Mouse (Mus musculus) heart, embryonic 12.5 days (tissue): ENCODE data around the gene Rnase2b. TPM values are rescaled to one million over a fixed set of nuclear protein-coding genes. Genes with fewer than 3 reads are reported as not detected.
A peak's percentile ranks its signal among the peaks of the same experiment; 100 is the strongest.

ENCODE experiments used
- ATAC-seq: fragments of 200-750 bp; cut with Nextera tagmentation; 2 replicates; pipeline ENCODE4 v1.8.0; 2017; ENCODE audit warnings: moderate TSS enrichment, moderate library complexity; ENCODE audit not compliant: insufficient number of reproducible peaks, low FRiP score
- H3K27ac ChIP-seq: fragments of 300-500 bp; sonication (generic); 2 replicates; pipeline ENCODE4 v1.5.1; 2016; ENCODE audit warnings: mild to moderate bottlenecking, moderate library complexity; ENCODE audit not compliant: poor library complexity, severe bottlenecking
- H3K27me3 ChIP-seq: fragments of 300-500 bp; sonication (generic); replicated peaks from 2 replicates; pipeline ENCODE4 v1.6.1; 2016; ENCODE audit warnings: mild to moderate bottlenecking, moderate library complexity
- H3K36me3 ChIP-seq: fragments of 300-500 bp; sonication (generic); 2 replicates; pipeline ENCODE4 v1.6.1; 2016; ENCODE audit warnings: mild to moderate bottlenecking, moderate library complexity
- H3K4me1 ChIP-seq: fragments of 300-500 bp; sonication (generic); replicated peaks from 2 replicates; pipeline ENCODE4 v1.6.1; 2016; ENCODE audit warnings: mild to moderate bottlenecking
- H3K4me2 ChIP-seq: fragments of 300-500 bp; sonication (generic); 2 replicates; pipeline ENCODE4 v1.6.1; 2016; ENCODE audit warnings: mild to moderate bottlenecking, moderate library complexity
- H3K4me3 ChIP-seq: fragments of 300-500 bp; sonication (generic); 2 replicates; pipeline ENCODE4 v1.5.1; 2016; ENCODE audit warnings: mild to moderate bottlenecking
- H3K9ac ChIP-seq: fragments of 300-500 bp; sonication (generic); 2 replicates; pipeline ENCODE4 v1.6.1; 2016; ENCODE audit warnings: mild to moderate bottlenecking, moderate library complexity
- H3K9me3 ChIP-seq: fragments of 300-500 bp; sonication (generic); replicated peaks from 2 replicates; pipeline ENCODE4 v1.6.1; 2016; ENCODE audit warnings: mild to moderate bottlenecking, moderate library complexity
- WGBS: fragments of 180-500 bp; shearing (Covaris S2); methylation state at CpG from one replicate; pipeline ENCODE4 v1.1.7; 2016; 5-methylcytosine and 5-hydroxymethylcytosine counted together
- polyA plus RNA-seq: library from polyadenylated mRNA; unstranded; fragments of >200 nt; fragmentation: Nextera tagmentation; extraction: Ambion mirVana; gene quantifications from 2 replicates; pipeline ENCODE4 v1.2.1, GENCODE M21; 2016

The Rnase2b gene
- polyA plus RNA-seq, 1 experiment from 2014 or later, result not detected

- 70% methylated on average over 2 of the region's 2 CpGs for WGBS
- H3K27me3 ChIP-seq, result no peaks in the 10 kb centered on the region
- no peaks in the 10 kb centered on the region for H3K36me3 ChIP-seq
- ATAC-seq, result peak; percentile 76; the same call in 1 of the 2 replicates
- H3K4me3 ChIP-seq, result no peak overlapping the region
- peaks cover 9% of the 10 kb centered on the region; the same call in 1 of the 2 replicates for H3K4me1 ChIP-seq
- H3K27ac ChIP-seq, result no peak overlapping the region
- no peaks in the 10 kb centered on the region for H3K9me3 ChIP-seq
- H3K4me2 ChIP-seq, result no peak overlapping the region
- no peak overlapping the region for H3K9ac ChIP-seq
These were observed 21.7 kb upstream of the Rnase2b start for GRCm38 (mm10) chr14:51140342-51140741.

DNA sequence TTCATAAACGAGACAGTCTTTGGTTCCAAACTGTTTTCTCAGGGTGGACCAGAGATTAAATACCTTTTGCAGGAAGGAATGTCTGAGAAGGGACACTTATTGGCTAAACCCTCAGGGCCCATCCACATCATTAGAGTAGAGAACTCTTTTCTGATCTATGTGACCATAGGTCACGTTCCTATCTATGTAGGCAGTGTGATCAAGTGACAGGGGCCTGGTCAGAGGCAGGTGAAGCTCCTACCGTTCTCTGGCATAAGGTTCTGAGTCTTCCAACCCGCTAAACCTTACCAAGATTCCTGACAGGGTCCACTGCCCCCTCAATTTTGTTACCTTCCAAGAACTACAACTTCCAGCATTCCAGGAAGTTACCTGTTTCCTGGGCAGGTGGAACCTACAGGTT is 19.9 kb upstream of the Rnase2b start:
- Histone ChIP-seq H3K4me3 (no peak overlapping the region), H3K27me3 (no peaks in the 10 kb centered on the region), H3K9ac (no peak overlapping the region), H3K27ac (no peak overlapping the region), H3K4me1 (peaks cover 12% of the 10 kb centered on the region; the same call in 1 of the 2 replicates), H3K4me2 (no peak overlapping the region), H3K36me3 (no peaks in the 10 kb centered on the region), H3K9me3 (no peaks in the 10 kb centered on the region)
- 85% methylated on average over 4 of the region's 4 CpGs for WGBS
- no peak for ATAC-seq

- 75% methylated on average over 3 of the region's 3 CpGs for WGBS
- ATAC-seq, result no peak
These were observed 19.5 kb upstream of the Rnase2b start for GRCm38 (mm10) chr14:51142568-51142967.

GRCm38 (mm10) chr14:51143287-51143686 is 18.8 kb upstream of the Rnase2b start:
- Histone ChIP-seq H3K27me3 (no peaks in the 10 kb centered on the region), H3K9me3 (no peaks in the 10 kb centered on the region), H3K4me2 (no peak overlapping the region), H3K4me1 (peaks cover 20% of the 10 kb centered on the region; the same call in 1 of the 2 replicates), H3K4me3 (no peak overlapping the region), H3K9ac (no peak overlapping the region), H3K36me3 (no peaks in the 10 kb centered on the region), H3K27ac (no peak overlapping the region)
- 49% methylated on average over 4 of the region's 4 CpGs for WGBS
- ATAC-seq, result no peak

More at GRCm38 (mm10) chr14:51142568-51142967, 19.5 kb upstream of the Rnase2b start:
- Histone ChIP-seq H3K27me3 (no peaks in the 10 kb centered on the region), H3K4me3 (no peak overlapping the region), H3K9me3 (no peaks in the 10 kb centered on the region), H3K27ac (no peak overlapping the region), H3K36me3 (no peaks in the 10 kb centered on the region), H3K4me1 (peaks cover 14% of the 10 kb centered on the region; the same call in 1 of the 2 replicates), H3K4me2 (no peak overlapping the region), H3K9ac (no peak overlapping the region)

GRCm38 (mm10) chr14:51143937-51144336 is 18.1 kb upstream of the Rnase2b start:
- no peak overlapping the region for H3K4me3 ChIP-seq
- H3K4me1 ChIP-seq, result peaks cover 20% of the 10 kb centered on the region; the same call in 1 of the 2 replicates
- no peak for ATAC-seq
- no peak overlapping the region for H3K4me2 ChIP-seq
- H3K36me3 ChIP-seq, result no peaks in the 10 kb centered on the region
- 45% methylated on average over 2 of the region's 2 CpGs for WGBS
- no peaks in the 10 kb centered on the region for H3K27me3 ChIP-seq
- no peaks in the 10 kb centered on the region for H3K9me3 ChIP-seq
- H3K9ac ChIP-seq, result no peak overlapping the region
- H3K27ac ChIP-seq, result no peak overlapping the region

GRCm38 (mm10) chr14:51144451-51144850 is 17.6 kb upstream of the Rnase2b start:
- no peak overlapping the region for H3K4me3 ChIP-seq
- 93% methylated on average over 4 of the region's 4 CpGs for WGBS
- peaks cover 20% of the 10 kb centered on the region; the same call in 1 of the 2 replicates for H3K4me1 ChIP-seq
- no peak overlapping the region for H3K4me2 ChIP-seq
- H3K9me3 ChIP-seq, result no peaks in the 10 kb centered on the region
- no peaks in the 10 kb centered on the region for H3K36me3 ChIP-seq
- no peak overlapping the region for H3K27ac ChIP-seq
- H3K27me3 ChIP-seq, result no peaks in the 10 kb centered on the region
- no peak overlapping the region for H3K9ac ChIP-seq
- no peak for ATAC-seq

- Histone ChIP-seq H3K36me3 (no peaks in the 10 kb centered on the region), H3K4me2 (no peak overlapping the region), H3K9ac (no peak overlapping the region), H3K4me1 (peaks cover 20% of the 10 kb centered on the region; the same call in 1 of the 2 replicates), H3K27ac (no peak overlapping the region), H3K27me3 (no peaks in the 10 kb centered on the region), H3K4me3 (no peak overlapping the region), H3K9me3 (no peaks in the 10 kb centered on the region)
- no peak for ATAC-seq
- WGBS, result 86% methylated on average over 6 of the region's 6 CpGs
These were observed 16.5 kb upstream of the Rnase2b start for GRCm38 (mm10) chr14:51145521-51145920.

- Histone ChIP-seq H3K4me1 (peaks cover 20% of the 10 kb centered on the region; the same call in 1 of the 2 replicates), H3K27ac (no peak within 1 kb of the TSS), H3K9me3 (no peaks in the 10 kb centered on the region), H3K4me3 (no peak within 1 kb of the TSS), H3K27me3 (no peaks in the 10 kb centered on the region), H3K9ac (no peak within 1 kb of the TSS), H3K4me2 (no peak within 1 kb of the TSS), H3K36me3 (no peaks in the 10 kb centered on the region)
- 48% methylated on average over 2 of the region's 2 CpGs for WGBS
- no peak for ATAC-seq
These were observed 15.4 kb upstream of the Rnase2b start, which contains the start of gene Rnase1 for GRCm38 (mm10) chr14:51146685-51147084. Gene Rnase1, minus strand, starts transcription at chr14:51146785.

DNA sequence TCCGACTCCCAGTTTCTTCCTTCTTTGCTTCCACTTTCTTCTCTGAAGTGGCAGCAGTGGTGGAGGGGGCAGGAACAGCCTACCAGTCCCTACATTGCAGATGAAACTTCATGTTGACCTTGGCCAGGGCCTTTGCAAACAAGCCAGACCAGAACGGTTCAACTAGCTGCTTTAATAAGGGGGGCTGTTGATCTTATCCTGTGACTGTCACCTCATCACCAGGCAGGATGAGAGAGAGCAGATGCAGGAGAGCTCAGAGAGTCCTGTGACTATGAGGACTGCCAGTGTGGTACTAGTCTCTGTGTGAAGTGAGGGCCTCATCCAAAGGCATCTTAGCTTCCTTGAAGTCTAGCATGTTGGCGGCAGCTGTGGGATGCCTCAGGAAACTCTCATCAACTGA is 14.1 kb upstream of the Rnase2b start:
- Histone ChIP-seq H3K4me3 (no peak overlapping the region), H3K36me3 (no peaks in the 10 kb centered on the region), H3K9me3 (no peaks in the 10 kb centered on the region), H3K27me3 (no peaks in the 10 kb centered on the region), H3K4me1 (peaks cover 20% of the 10 kb centered on the region; the same call in 1 of the 2 replicates), H3K27ac (no peak overlapping the region), H3K9ac (no peak overlapping the region), H3K4me2 (no peak overlapping the region)
- 44% methylated on average over 3 of the region's 3 CpGs for WGBS
- no peak for ATAC-seq

DNA sequence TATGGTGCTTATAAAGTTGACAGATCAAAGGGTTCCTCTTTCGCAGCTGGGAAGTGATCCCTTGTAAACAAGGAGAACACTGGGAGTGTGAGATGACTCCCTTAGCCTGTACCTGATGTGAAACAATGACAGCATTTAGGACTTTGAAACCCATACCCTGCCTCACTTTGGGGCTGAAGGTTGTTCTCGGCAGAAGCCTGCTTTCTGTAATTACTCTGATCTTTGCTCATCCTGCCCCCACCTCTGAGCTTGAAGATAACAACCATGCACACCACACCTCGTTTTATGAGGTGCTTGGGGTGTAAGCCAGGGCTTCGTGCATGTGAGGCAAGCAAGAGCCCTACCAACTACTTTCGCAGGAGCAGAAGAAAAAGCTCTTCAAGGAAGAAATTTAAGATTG is 12.9 kb upstream of the Rnase2b start:
- 61% methylated on average over 5 of the region's 5 CpGs for WGBS
- no peak for ATAC-seq
- Histone ChIP-seq H3K36me3 (no peaks in the 10 kb centered on the region), H3K27ac (no peak overlapping the region), H3K9ac (no peak overlapping the region), H3K4me1 (0 out of 2 replicates have a peak, but pooled peaks cover 11% of the 10 kb centered on the region), H3K4me2 (no peak overlapping the region), H3K4me3 (no peak overlapping the region), H3K9me3 (no peaks in the 10 kb centered on the region), H3K27me3 (no peaks in the 10 kb centered on the region)

- Histone ChIP-seq H3K36me3 (no peaks in the 10 kb centered on the region), H3K4me1 (0 out of 2 replicates have a peak, but pooled peaks cover 11% of the 10 kb centered on the region), H3K9me3 (no peaks in the 10 kb centered on the region), H3K4me3 (no peak overlapping the region), H3K9ac (no peak overlapping the region), H3K4me2 (no peak overlapping the region), H3K27me3 (no peaks in the 10 kb centered on the region), H3K27ac (no peak overlapping the region)
- no peak for ATAC-seq
- 83% methylated on average over 3 of the region's 3 CpGs for WGBS
These were observed 11.7 kb upstream of the Rnase2b start for GRCm38 (mm10) chr14:51150206-51150831.
